Mouse (Mus musculus) C2C12 (cell line): ENCODE results near the gene Pds5a. TPM values are rescaled to one million over a fixed set of nuclear protein-coding genes. Genes with fewer than 3 reads are reported as not detected.

ENCODE experiments used
- H3K27me3 ChIP-seq: one replicate; pipeline ENCODE4 v1.6.1; 2011; ENCODE audit not compliant: control insufficient read depth, insufficient read depth, insufficient read length
- H3K36me3 ChIP-seq: one replicate; pipeline ENCODE4 v1.6.1; 2011; ENCODE audit not compliant: control insufficient read depth, insufficient read depth
- H3K4me3 ChIP-seq: one replicate; pipeline ENCODE4 v1.5.1; 2011; ENCODE audit warnings: mild to moderate bottlenecking, control low read depth; ENCODE audit not compliant: poor library complexity, insufficient read depth, severe bottlenecking
- H3K79me2 ChIP-seq: one replicate; pipeline ENCODE4 v1.6.1; 2011; ENCODE audit not compliant: control insufficient read depth, insufficient read depth
- H3K79me3 ChIP-seq: one replicate; pipeline ENCODE4 v1.6.1; 2011; ENCODE audit warnings: low read depth, control low read depth
- H3ac ChIP-seq: one replicate; pipeline ENCODE3; 2011; ENCODE audit warnings: low read depth; ENCODE audit not compliant: control insufficient read depth, insufficient read length
- CEBPB ChIP-seq: IDR thresholded peaks from one replicate; pipeline ENCODE4 v1.6.1; 2011; ENCODE audit warnings: low read depth, mild to moderate bottlenecking, control low read depth, moderate library complexity
- CTCF ChIP-seq: IDR thresholded peaks from one replicate; pipeline ENCODE4 v1.5.1; 2011; ENCODE audit not compliant: control insufficient read depth, insufficient read depth, insufficient read length
- FOSL1 ChIP-seq: IDR thresholded peaks from one replicate; pipeline ENCODE4 v1.8.0; 2011; ENCODE audit warnings: mild to moderate bottlenecking, low read length; ENCODE audit not compliant: poor library complexity, insufficient read depth, severe bottlenecking
- MAX ChIP-seq: IDR thresholded peaks from one replicate; pipeline ENCODE4 v1.6.1; 2011; ENCODE audit warnings: mild to moderate bottlenecking, control low read depth
- MYOD1 ChIP-seq: IDR thresholded peaks from one replicate; pipeline ENCODE4 v1.6.1; 2011; ENCODE audit warnings: low read depth; ENCODE audit not compliant: control insufficient read depth, insufficient read length
- MYOG ChIP-seq: IDR thresholded peaks from one replicate; pipeline ENCODE4 v1.6.1; 2011; ENCODE audit not compliant: control insufficient read depth, insufficient read length; ENCODE audit errors: extremely low read depth
- USF1 ChIP-seq: IDR thresholded peaks from one replicate; pipeline ENCODE4 v1.6.1; 2011; ENCODE audit warnings: low read depth, mild to moderate bottlenecking, control low read depth, moderate library complexity
- polyA plus RNA-seq: library from polyadenylated mRNA; unstranded; fragments of >200 nt; fragmentation: generic; extraction: Trizol; gene quantifications from one replicate; pipeline ENCODE4 v1.2.1, GENCODE M21; 2012; ENCODE audit warnings: missing spikeins

Pds5a gene
- polyA plus RNA-seq, 1 experiment = 20.3 TPM

DNA sequence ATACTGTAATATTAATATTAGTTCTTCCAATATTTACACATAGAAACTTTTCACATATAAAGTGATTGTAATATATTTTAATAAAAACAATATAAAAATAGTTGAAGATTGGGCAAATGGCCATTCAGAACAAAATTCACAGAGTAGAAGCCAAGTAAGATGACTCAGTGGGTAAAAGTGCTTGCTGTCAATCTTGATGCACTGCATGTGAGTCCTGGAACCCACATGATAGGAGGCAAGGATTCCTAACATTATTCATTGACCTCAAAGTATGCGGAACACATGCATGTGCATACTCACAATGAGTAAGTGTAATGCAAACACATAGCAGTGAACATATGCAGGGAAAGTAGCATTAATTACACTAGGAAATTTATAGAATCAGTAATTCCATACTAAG lies 59.2 kb downstream of the Pds5a start:
- H3K27me3 ChIP-seq = no peaks in the 10 kb centered on the region
- no peaks in the 10 kb centered on the region for H3K79me3 ChIP-seq
- no peak overlapping the region for H3K4me3 ChIP-seq
- TF ChIP-seq CTCF (no peak), FOSL1 (peak; percentile 20), MAX (peak; percentile 33)
- H3K79me2 ChIP-seq = no peaks in the 10 kb centered on the region
- H3ac ChIP-seq = no peak overlapping the region
- H3K36me3 ChIP-seq = peaks cover 91% of the 10 kb centered on the region

GRCm38 (mm10) chr5:65624340-65624739 lies 73.7 kb downstream of the Pds5a start:
- Histone ChIP-seq H3K27me3 (no peaks in the 10 kb centered on the region), H3ac (no peak overlapping the region), H3K4me3 (no peak overlapping the region), H3K36me3 (peaks cover 79% of the 10 kb centered on the region), H3K79me2 (no peaks in the 10 kb centered on the region), H3K79me3 (peaks cover 1% of the 10 kb centered on the region)
- TF ChIP-seq CTCF (no peak), MAX (no peak), FOSL1 (no peak), USF1 (no peak), CEBPB (no peak), MYOG (no peak), MYOD1 (no peak)

DNA sequence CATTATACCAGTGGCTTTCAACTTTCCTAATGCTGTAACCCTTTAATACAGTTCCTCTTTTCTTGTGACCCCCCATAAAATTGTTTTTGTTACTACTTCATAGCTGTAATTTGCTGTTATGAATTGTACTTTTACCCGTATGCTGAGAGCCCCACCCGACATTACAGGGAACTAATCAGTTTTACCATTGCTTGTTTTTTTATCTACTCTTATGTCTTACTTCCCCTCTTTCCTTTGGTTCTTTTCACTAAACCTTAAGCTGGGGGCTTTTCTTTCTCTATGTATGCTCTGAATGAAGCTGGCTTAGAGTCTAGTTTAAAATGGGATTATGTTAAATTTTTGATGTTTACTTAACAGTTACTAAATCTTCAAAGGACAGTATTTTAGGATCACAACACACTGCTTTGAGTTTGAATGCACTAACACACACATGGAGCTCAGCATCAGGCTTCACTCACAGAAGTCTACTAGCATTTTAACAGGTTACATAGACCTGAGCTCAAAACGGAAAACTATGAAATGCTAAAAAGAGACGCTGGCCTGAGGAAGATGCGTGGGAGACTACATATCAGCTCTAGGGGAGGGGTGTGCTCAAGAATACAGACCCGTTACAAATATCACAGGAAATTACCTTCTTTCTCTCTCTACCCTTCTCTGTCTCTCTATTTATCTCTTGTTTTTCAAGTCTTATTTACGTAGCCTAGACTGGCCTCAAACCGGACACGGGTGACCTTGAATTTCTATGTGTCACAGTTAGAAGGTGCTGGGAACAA lies 84.7 kb downstream of the Pds5a start:
- Histone ChIP-seq H3K79me2 (peaks cover 38% of the 10 kb centered on the region), H3K4me3 (no peak overlapping the region), H3K36me3 (peaks cover 63% of the 10 kb centered on the region), H3ac (no peak overlapping the region), H3K27me3 (no peaks in the 10 kb centered on the region), H3K79me3 (peaks cover 12% of the 10 kb centered on the region)
- TF ChIP-seq MAX = no peak
- no peak for TF ChIP-seq FOSL1
- TF ChIP-seq CTCF = no peak
- TF ChIP-seq MYOG = no peak
- no peak for TF ChIP-seq CEBPB
- no peak for TF ChIP-seq USF1
- no peak for TF ChIP-seq MYOD1

- H3K27me3 ChIP-seq = no peaks in the 10 kb centered on the region
- peaks cover 10% of the 10 kb centered on the region for H3K79me3 ChIP-seq
- H3K79me2 ChIP-seq = peaks cover 38% of the 10 kb centered on the region
- peaks cover 60% of the 10 kb centered on the region for H3K36me3 ChIP-seq
- H3K4me3 ChIP-seq = no peak overlapping the region
- H3ac ChIP-seq = no peak overlapping the region
- TF ChIP-seq MAX = no peak
- TF ChIP-seq MYOG = no peak
- no peak for TF ChIP-seq USF1
- TF ChIP-seq FOSL1 = no peak
- no peak for TF ChIP-seq CEBPB
- TF ChIP-seq CTCF = no peak
- no peak for TF ChIP-seq MYOD1
Observed at GRCm38 (mm10) chr5:65610541-65610940, 87.5 kb downstream of the Pds5a start.

DNA sequence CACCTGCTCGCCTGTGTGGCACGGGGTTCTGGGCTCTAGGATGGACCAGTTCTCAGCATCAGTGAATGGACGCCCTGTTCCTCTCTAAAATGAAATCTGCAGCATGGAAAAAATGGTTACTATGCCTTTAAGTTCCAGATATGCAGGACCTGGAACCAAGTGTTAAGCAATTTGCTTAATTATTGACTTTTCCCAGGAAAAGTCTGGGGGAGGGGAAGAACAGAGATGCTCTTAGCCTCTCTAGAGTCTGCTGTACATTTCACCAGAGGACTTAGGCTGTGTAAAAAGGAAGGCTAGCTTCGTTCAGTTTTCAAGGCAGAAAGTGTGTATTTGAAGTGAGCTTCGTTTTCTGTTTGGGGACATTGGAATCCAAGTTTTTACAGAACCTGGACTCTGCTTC lies 88.3 kb downstream of the Pds5a start:
- Histone ChIP-seq H3K27me3 (no peaks in the 10 kb centered on the region), H3K79me3 (peaks cover 8% of the 10 kb centered on the region), H3K4me3 (no peak overlapping the region), H3ac (no peak overlapping the region), H3K36me3 (peaks cover 52% of the 10 kb centered on the region), H3K79me2 (peaks cover 38% of the 10 kb centered on the region)
- no peak for TF ChIP-seq CEBPB
- TF ChIP-seq MYOD1 = no peak
- TF ChIP-seq MYOG = no peak
- TF ChIP-seq MAX = no peak
- no peak for TF ChIP-seq CTCF
- no peak for TF ChIP-seq USF1
- TF ChIP-seq FOSL1 = no peak

DNA sequence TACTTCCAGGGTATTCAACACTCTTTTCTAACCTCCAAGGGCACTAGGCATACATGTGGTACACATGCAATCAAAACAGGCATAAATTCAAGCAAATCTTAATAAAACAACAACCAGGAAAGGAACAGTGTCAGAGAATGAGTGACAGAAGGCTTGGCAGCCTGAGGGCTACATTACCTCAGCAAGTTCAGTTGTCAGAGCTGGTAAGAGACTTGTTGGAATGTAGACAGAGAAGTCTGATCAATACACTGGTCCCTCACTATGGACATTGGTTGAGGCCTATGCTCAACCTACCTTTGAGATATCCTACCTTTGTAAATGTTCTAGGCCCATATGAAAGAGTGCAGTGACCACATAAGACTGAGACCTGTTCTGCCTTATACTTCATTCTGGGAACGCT lies 91.3 kb downstream of the Pds5a start:
- TF ChIP-seq MAX = no peak
- no peak for TF ChIP-seq MYOG
- no peak for TF ChIP-seq CTCF
- H3K27me3 ChIP-seq = no peaks in the 10 kb centered on the region
- H3K36me3 ChIP-seq = peaks cover 39% of the 10 kb centered on the region
- peaks cover 12% of the 10 kb centered on the region for H3K79me2 ChIP-seq
- no peak overlapping the region for H3ac ChIP-seq
- H3K79me3 ChIP-seq = peaks cover 2% of the 10 kb centered on the region
- H3K4me3 ChIP-seq = no peak overlapping the region
